Mouse (Mus musculus): ENCODE results near the gene Btbd3.

- TF ChIP-seq EP300 (IDR thresholded peaks at IDR 0.05; ENCODE audit: low read depth) (no peak), CTCF (IDR thresholded peaks at IDR 0.05; ENCODE audit: low read depth) (no peak)
Measured at GRCm38 (mm10) chr2:138280225-138280711, 23.9 kb downstream of the Btbd3 start.
